Mouse (Mus musculus) layer of hippocampus, adult 2 months (tissue): Measurements from ENCODE around the gene Phf21a. TPM values are rescaled to one million over a fixed set of nuclear protein-coding genes. Genes with fewer than 3 reads are reported as not detected.
A peak's percentile ranks its signal among the peaks of the same experiment; 100 is the strongest.

Experiments used
- DNase-seq, 2 experiments: peaks; one replicate each; pipeline ENCODE4 v3.0.0; 2022; ENCODE audit warnings: low spot score in 2 of 2
- H3K27ac ChIP-seq: fragments of 200-600 bp; 2 replicates; pipeline ENCODE4 v1.8.1; 2022
- H3K4me3 ChIP-seq: fragments of 200-600 bp; 2 replicates; pipeline ENCODE4 v1.8.1; 2022; ENCODE audit warnings: mild to moderate bottlenecking
- CTCF ChIP-seq: fragments of 200-600 bp; conservative IDR thresholded peaks from 2 replicates; pipeline ENCODE4 v1.8.1; 2022; ENCODE audit warnings: antibody characterized with exemption, mild to moderate bottlenecking, moderate library complexity
- total RNA-seq, 2 experiments: library from RNA; stranded (reverse); gene quantifications; 2 replicates each; pipeline ENCODE4 v1.2.3; 2021

Phf21a gene
- total RNA-seq, 2 experiments from 2014 or later, result 160 to 162 TPM

- no peak for DNase-seq
- H3K27ac ChIP-seq, result peak overlapping the region; percentile 96
- 0 out of 2 replicates have a peak overlapping the region, but pooled peaks have one; percentile 4 for H3K4me3 ChIP-seq
- TF ChIP-seq CTCF, result peak; percentile 31
These were observed 292.5 kb downstream of the Phf21a start for GRCm38 (mm10) chr2:92385113-92386051.

DNA sequence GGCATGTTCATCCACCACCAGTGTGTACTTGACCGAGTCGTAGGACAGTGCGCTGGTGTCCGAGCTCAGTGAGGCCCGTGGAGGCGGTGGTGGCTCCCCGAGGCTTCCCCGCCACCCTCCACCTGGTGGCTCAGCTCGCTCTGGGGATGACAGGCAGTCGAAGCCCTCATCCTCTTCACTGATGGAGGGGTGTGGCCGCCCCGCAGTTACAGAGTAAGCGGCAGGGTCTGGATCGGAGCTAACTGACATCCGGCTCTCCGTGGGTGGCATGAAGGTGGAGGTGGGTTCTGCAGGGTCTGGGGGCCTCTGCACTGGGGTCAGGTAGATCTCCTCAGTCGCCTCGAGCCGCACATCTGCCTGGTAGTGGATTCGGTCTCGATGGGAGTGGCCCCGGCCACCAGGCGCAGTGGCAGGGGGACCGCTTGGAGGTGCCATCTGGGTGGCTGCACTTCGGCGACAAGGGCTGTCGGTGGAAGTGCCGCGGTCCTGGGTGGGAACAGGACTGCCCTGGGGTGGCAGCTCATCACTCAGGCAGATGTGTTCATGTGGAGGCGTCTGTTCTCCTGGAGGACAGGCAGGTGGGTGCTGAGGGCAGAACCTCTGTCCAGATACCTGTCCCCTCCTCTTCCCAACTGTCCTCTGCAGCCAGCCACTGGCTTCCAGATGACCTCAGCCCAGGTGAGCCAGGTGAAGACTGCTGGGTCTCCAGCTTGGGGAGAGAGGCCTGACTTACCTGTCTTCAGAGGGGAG, 294.1 kb downstream of the Phf21a start:
- DNase-seq, result no peak
- no peak for TF ChIP-seq CTCF
- Histone ChIP-seq H3K4me3 (peak overlapping the region; percentile 93), H3K27ac (peak overlapping the region; percentile 96)

GRCm38 (mm10) chr2:92387646-92388045, 294.7 kb downstream of the Phf21a start:
- peak; percentile 13; the same call in 1 of the 2 replicates for TF ChIP-seq CTCF
- peak in 1 of 2 experiments; percentile 67 for DNase-seq
- Histone ChIP-seq H3K27ac (peak overlapping the region; percentile 96), H3K4me3 (peak overlapping the region; percentile 93)

DNA sequence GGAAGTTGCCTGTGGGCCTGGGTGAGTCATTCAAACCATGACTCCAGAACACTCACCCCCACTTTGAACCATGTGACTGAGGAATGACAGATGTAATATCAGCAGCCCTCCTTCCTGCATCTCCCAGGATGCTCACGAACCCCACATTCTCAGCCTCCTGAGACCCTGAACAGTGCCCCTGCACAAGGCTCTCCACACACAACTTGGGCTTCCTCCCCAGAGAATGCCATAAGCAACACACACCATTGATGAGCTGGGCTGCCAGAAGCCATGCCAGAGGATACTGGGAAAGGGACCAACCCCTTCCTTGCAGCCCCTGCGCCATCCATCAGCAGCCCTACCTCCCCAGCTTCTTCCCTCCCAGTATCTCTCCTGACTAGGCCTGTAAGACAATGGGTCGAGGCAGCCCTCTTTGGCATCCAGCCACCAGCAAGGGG, 295.2 kb downstream of the Phf21a start:
- Histone ChIP-seq H3K4me3 (peak overlapping the region; percentile 93), H3K27ac (peak overlapping the region; percentile 96)
- no peak for DNase-seq
- TF ChIP-seq CTCF, result no peak

DNA sequence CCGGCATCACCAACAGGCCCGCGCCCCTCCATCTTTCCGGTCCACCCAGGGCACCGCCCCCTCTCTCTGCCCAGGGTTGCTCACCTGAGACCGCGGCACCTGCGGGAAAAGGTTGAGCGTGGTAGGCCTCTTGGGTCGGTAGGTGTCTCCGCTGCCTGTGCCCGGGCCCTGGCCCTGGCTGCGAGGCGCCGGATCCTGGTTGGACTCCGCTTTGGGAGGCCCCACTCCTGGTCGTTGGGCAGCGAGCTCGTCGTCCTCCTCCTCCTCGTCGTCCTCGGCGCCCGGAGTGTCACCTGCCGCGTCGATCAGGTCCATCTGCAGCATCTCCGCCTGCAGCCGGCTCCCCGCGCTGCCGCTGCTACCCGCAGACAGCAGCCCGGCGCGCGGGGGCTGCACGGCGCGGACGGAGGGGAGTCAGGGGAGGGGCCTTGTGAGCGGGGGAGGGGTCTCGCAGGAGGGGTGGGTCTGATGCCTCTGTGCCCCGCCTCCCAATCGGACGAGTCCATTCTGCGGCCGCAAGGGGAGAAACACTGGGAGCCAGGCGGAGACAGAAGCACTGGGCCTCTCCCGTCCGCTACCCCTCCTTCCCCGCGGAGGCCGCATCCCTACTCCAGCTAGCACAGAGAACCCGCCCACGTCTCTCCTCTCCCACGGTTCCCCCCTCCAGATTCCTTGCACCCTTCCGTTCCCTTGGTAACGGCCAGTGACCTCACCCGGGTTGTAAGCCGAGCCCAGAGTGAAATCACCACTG, 296.1 kb downstream of the Phf21a start:
- peak overlapping the region; percentile 96 for H3K27ac ChIP-seq
- DNase-seq, result peak; percentile 89 to 97
- TF ChIP-seq CTCF, result peak; percentile 17; the same call in 1 of the 2 replicates

DNA sequence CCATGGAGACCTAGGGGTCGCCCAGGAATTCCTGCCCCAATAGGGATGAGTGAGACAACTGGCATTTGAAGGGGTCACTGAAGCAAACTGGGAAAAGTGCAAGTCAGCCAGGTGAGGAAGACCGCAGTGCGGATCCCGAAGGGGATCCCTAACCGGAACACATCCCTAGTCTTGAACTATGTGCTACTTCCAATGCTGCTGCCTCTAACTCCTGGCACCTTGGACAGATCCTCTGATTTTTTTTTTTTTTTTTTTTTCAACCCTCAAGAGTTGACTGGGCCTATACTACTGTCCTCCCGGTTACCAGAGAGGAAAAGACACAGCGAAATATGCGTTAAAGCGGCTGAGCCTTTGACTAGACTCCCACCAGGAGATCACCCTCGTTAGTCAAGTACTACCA, 296.7 kb downstream of the Phf21a start:
- no peak for DNase-seq
- Histone ChIP-seq H3K4me3 (peak overlapping the region; percentile 93), H3K27ac (peak overlapping the region; percentile 96)
- no peak for TF ChIP-seq CTCF

More for the DNA sequence above, 296.1 kb downstream of the Phf21a start:
- peak overlapping the region; percentile 93 for H3K4me3 ChIP-seq

DNA sequence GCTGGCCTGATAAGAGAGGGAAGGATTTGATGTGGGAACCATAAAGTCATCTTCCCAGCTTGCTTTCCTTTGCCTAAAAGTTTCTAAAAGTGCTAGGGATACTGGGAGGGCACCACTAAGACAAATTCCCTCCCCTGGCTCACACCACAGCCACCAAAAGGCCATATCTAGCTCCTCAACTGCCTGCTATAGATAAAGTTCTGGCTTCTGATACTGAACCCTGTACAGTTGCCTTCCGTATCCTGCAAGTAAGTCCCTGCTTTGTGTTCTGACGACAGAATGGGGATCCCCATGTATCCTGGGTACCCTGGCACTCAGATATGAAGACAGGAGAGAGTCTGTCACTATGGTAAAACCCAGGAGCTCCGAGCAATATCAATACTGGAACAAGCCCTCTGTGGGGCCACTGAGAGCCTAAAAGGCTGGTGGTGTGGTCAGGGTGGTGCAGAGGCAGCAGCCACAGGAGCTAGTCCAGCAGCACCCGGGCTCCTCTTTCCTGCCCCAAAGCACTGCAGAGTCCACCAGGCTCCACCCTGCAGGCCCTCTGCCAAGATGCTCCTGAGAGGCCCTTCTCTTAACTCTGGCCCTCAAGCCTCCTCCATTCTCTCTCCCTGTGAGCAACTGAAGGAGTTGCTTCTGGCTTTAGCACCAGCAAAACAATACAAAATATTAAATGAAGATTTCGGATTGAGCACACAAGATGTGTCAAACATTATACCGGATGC, 297.5 kb downstream of the Phf21a start:
- Histone ChIP-seq H3K4me3 (no peak overlapping the region; the same call in 1 of the 2 replicates), H3K27ac (peak overlapping the region; percentile 96)
- TF ChIP-seq CTCF, result no peak
- DNase-seq, result no peak

- Histone ChIP-seq H3K27ac (peak overlapping the region; percentile 96), H3K4me3 (peak overlapping the region; percentile 36)
- no peak for TF ChIP-seq CTCF
- peak in 1 of 2 experiments; percentile 49 for DNase-seq
These were observed 298.2 kb downstream of the Phf21a start for GRCm38 (mm10) chr2:92391116-92391515.

GRCm38 (mm10) chr2:92391703-92392317, 298.9 kb downstream of the Phf21a start:
- TF ChIP-seq CTCF, result no peak
- H3K4me3 ChIP-seq, result peak overlapping the region; percentile 36
- H3K27ac ChIP-seq, result peak overlapping the region; percentile 96
- DNase-seq, result no peak

DNA sequence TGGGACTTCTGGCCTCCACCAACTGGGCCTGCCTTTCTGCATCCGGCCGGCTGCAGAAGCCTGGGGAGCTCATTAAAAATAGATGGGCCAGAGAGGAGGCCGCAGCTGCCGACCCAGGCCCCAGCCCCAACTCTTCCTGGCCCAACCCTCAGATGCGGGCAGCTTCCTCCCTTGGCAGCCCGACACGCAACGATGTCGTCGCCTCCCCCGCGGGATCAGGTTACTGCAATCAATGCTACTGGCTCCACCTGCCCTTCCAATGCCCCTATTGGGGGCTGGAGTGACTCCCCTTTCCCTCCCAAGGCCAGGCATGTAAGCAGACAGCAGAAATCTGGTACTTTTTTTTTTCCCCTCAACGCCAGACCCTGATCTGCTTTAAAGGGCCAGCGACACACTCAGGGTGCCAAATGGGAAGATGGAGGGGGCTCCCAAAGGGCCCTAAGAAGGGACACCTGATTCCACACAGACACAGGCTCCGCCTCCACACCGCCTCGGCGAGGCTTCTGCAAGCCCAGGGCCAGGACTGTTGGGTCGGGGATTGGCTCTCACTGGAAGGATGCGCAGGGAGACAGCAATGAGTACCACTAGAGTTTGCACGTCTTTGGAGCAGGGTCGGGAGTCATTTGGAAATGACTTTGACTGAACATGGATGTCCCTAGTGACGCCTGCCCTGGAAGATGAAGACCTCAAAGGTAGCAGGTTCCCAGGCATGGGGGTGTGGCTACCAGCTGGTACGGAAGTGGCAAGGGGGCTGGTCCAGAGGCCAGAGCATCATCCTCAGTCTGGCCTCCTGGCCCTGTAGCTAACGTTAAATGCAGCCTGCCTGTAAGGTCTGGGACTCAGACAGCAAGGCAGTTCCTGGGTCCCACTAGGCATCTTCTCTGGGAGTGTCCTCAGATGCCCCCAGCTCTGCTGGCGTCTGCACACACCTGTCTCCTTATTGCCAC, 299.7 kb downstream of the Phf21a start:
- peak overlapping the region; percentile 36 for H3K4me3 ChIP-seq
- H3K27ac ChIP-seq, result peak overlapping the region; percentile 96
- DNase-seq, result no peak
- no peak for TF ChIP-seq CTCF
